Mouse (Mus musculus): ENCODE data around the gene Trpv4. TPM values are rescaled to one million over a fixed set of nuclear protein-coding genes. Genes with fewer than 3 reads are reported as not detected.

The Trpv4 gene
- total RNA-seq, 2 experiments from 2014 or later = 1.8 to 2.1 TPM

GRCm38 (mm10) chr5:114669014-114669413, 10.8 kb upstream of the Trpv4 start:
- no peak for DNase-seq (ENCODE audit: low spot score)

- DNase-seq (ENCODE audit: low spot score) = peak; percentile 99
These were observed 9.1 kb upstream of the Trpv4 start for GRCm38 (mm10) chr5:114667228-114667856.

- DNase-seq (ENCODE audit: low spot score) = no peak
These were observed 8.4 kb upstream of the Trpv4 start for GRCm38 (mm10) chr5:114666659-114667058.

GRCm38 (mm10) chr5:114664750-114665149, 6.5 kb upstream of the Trpv4 start:
- DNase-seq (ENCODE audit: low spot score) = no peak

GRCm38 (mm10) chr5:114664139-114664538, 5.9 kb upstream of the Trpv4 start:
- no peak for DNase-seq (ENCODE audit: low spot score)

- no peak for DNase-seq (ENCODE audit: low spot score)
These were observed 2.8 kb upstream of the Trpv4 start for GRCm38 (mm10) chr5:114661029-114661428.

- DNase-seq (ENCODE audit: low spot score) = no peak
These were observed 795 bp downstream of the Trpv4 start for GRCm38 (mm10) chr5:114657426-114657825.

- DNase-seq (ENCODE audit: low spot score) = no peak
These were observed 1.9 kb downstream of the Trpv4 start for GRCm38 (mm10) chr5:114656305-114656704.

- no peak for DNase-seq (ENCODE audit: low spot score)
These were observed 2.5 kb downstream of the Trpv4 start for GRCm38 (mm10) chr5:114655721-114656120.

GRCm38 (mm10) chr5:114653656-114654437, 4.4 kb downstream of the Trpv4 start:
- DNase-seq (ENCODE audit: low spot score) = peak; percentile 28

- DNase-seq (ENCODE audit: low spot score) = no peak
These were observed 6.8 kb downstream of the Trpv4 start for GRCm38 (mm10) chr5:114651449-114651848.

- DNase-seq (ENCODE audit: low spot score) = no peak
These were observed 7.2 kb downstream of the Trpv4 start for GRCm38 (mm10) chr5:114651002-114651401.

- no peak for DNase-seq (ENCODE audit: low spot score)
These were observed 9.4 kb downstream of the Trpv4 start for GRCm38 (mm10) chr5:114648728-114649311.

GRCm38 (mm10) chr5:114647211-114647974, 10.8 kb downstream of the Trpv4 start:
- peak; percentile 27 for DNase-seq (ENCODE audit: low spot score)

- DNase-seq (ENCODE audit: low spot score) = no peak
These were observed 12.3 kb downstream of the Trpv4 start for GRCm38 (mm10) chr5:114645916-114646315.

GRCm38 (mm10) chr5:114644918-114645317, 13.3 kb downstream of the Trpv4 start:
- no peak for DNase-seq (ENCODE audit: low spot score)

GRCm38 (mm10) chr5:114640809-114641208, 17.4 kb downstream of the Trpv4 start:
- DNase-seq (ENCODE audit: low spot score) = no peak

- no peak for DNase-seq (ENCODE audit: low spot score)
These were observed 18.6 kb downstream of the Trpv4 start for GRCm38 (mm10) chr5:114639645-114639957.

GRCm38 (mm10) chr5:114638769-114639644, 19.2 kb downstream of the Trpv4 start:
- DNase-seq (ENCODE audit: low spot score) = peak; percentile 86

- DNase-seq (ENCODE audit: low spot score) = no peak
These were observed 22.1 kb downstream of the Trpv4 start for GRCm38 (mm10) chr5:114636091-114636490.

- no peak for DNase-seq (ENCODE audit: low spot score)
These were observed 26.9 kb downstream of the Trpv4 start for GRCm38 (mm10) chr5:114631336-114631735.
